Mouse (Mus musculus): ENCODE results near the gene Prrg2.
A peak's percentile ranks its signal among the peaks of the same experiment; 100 is the strongest.

The Prrg2 gene

DNA sequence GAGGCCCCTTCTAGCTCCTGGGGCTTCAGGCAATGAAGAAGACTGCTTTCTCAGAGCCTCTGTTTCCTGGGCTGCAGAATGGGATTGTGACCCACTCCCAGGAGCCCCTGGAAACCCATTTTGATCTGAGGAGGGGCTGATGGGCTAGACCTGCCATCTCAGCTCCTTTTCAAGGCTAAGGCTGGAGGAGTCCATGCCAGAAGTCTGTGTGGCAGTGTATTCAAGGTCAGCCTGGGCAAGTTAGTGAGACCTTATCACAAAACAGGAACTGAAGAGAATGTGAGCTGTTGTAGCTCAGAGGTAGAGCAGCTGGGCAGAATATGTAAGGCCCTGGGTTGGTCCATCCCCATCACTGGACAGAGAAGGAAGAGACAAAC, 5.5 kb downstream of the Prrg2 start:
- DNase-seq, result no peak

- no peak for DNase-seq
These were observed 6.0 kb downstream of the Prrg2 start for GRCm38 (mm10) chr7:45056329-45056971.

DNA sequence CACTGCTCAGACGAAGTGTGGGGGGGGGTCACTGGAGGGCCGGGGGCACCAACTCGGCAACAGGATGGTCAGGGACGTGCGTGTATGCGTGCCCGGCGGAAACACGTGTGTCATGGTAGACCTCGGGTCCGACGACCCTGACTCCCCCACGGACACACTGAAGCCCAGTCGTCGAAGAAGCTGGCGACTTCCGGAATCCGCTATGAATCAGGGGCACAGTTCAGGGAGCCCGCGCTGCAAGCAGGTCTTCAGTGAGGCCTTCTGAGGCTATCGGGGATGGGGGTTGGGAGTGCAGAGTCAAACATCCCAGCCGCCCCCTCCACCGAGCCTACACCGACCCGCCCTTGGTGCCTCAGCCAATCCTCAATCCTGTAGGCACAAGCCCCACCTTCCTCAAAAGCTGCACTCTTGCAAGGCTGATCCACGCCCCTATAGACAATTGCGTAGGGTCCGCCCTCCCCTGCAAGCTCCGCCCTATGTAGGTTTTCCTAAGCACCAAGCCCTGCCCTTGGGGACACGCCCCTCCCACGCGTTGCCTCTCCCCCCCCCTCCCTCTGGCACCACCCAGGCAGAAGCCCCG, 8.5 kb downstream of the Prrg2 start:
- DNase-seq, result peak; percentile 97

GRCm38 (mm10) chr7:45053117-45053930, 9.2 kb downstream of the Prrg2 start:
- peak; percentile 88 for DNase-seq

DNA sequence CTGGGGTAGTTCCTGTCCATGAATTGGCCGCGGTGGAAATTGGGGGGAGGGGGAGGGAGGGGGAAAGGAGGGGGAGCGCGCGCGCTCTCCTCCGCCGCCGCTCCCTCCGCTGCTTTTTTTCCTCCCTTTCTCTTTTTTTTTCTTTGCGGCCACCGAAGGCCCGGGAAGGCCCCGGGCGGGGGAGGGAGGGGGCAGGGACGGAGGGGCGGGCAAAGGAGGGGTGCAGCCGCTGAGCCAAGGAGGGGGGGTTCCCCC, 9.7 kb downstream of the Prrg2 start, which contains the start of gene Prr12:
Gene Prr12 (minus strand): TSS at position 20 of the 255 bp plus-strand sequence.
- DNase-seq, result no peak

- peak; percentile 62 for DNase-seq
These were observed 10.2 kb downstream of the Prrg2 start for GRCm38 (mm10) chr7:45052181-45052861.

- no peak for DNase-seq
These were observed 10.9 kb downstream of the Prrg2 start for GRCm38 (mm10) chr7:45051601-45051974.

- DNase-seq, result peak; percentile 53
These were observed 11.4 kb downstream of the Prrg2 start for GRCm38 (mm10) chr7:45050945-45051600.

GRCm38 (mm10) chr7:45048923-45049657, 13.4 kb downstream of the Prrg2 start:
- no peak for DNase-seq

DNA sequence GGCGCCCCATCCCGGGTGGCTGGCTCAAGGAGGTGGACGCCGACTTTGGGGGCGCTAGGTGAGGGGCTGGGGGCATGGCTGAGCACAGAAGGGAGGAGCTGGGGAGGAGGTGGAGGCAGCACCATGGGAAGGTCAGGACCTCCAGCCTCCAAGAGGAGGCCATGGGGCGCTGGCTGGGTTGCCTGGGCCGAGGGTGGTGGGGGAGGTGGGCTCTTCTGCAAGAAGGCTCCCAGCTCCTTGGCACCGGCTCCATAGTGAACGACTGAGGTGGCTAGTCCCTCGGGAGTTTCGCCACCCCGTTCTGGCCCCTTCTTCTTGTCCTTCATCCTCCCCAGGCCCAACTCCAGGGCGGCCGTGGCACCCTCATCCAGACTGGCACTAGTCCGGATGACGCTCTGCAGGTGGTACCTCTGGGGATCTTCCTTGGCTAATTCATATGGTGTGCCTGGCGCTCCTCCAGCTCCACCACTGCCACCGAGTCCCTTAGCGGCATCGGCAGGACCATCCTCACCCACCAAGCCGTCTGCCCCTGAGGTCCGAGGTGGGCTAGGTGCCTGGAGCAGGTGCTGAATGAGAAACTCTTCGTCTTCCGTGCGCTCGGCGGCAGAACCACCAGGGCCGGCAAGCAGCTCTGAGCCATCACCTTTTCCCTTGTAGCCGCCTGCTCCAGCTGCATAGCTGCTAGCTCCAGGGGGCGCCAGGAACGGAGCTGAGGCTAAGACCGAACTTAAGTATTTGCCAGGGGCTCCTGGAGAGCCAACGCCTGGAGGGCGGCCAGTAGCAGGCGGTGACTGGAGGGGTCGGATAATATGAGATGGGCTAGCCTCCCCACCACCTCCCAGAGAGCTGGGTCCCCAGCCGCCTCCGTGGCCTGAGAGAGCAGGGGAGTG, 14.2 kb downstream of the Prrg2 start:
- DNase-seq, result no peak

- no peak for DNase-seq
These were observed 15.0 kb downstream of the Prrg2 start for GRCm38 (mm10) chr7:45047491-45047890.

- no peak for DNase-seq
These were observed 15.6 kb downstream of the Prrg2 start for GRCm38 (mm10) chr7:45046853-45047350.

DNA sequence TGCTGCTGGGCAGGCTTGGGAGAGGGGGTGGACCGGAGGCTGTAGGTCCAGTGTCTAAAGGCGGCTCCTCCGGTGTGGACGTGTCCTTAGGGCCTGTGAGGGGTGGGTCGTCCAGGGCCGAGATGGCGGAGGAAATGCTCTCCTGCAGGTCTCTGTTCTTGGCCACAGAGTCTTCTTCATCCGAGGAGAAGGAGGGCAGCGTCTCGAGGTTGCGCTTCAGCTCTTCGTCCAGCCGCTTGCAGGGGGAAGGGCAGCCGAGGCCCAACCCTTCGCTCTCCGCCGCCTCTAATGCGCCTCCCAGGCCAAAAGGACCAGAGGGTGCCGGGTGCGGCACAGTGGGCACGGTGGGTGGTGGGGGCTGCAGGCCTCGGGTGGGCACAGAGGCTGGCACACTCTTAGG, 16.7 kb downstream of the Prrg2 start:
- DNase-seq, result no peak

GRCm38 (mm10) chr7:45043307-45043706, 19.2 kb downstream of the Prrg2 start:
- DNase-seq, result no peak

GRCm38 (mm10) chr7:45040851-45041250, 21.6 kb downstream of the Prrg2 start:
- no peak for DNase-seq

- DNase-seq, result no peak
These were observed 24.1 kb downstream of the Prrg2 start for GRCm38 (mm10) chr7:45038411-45038810.

- peak; percentile 84 for DNase-seq
These were observed 24.6 kb downstream of the Prrg2 start for GRCm38 (mm10) chr7:45037720-45038361.

DNA sequence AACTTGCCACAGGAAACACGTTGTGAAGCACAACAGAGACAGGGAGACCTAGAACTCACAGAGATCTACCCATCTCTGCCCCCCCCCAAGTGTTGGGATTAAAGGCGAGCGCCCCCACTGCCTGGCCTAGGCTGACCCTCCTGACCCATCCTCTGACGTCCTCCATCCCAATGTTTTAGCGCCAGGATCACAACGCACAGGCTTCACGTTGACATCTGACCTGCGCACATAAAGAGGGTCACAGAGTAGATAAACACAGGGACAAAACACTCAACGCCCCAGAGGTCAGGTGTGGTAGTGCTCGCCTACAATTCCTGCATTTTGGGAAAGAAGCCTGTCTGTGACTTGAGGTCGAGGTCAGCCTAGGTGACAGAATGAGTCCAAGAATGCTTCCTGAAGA, 25.8 kb downstream of the Prrg2 start:
- DNase-seq, result no peak

- no peak for DNase-seq
These were observed 26.8 kb downstream of the Prrg2 start for GRCm38 (mm10) chr7:45035631-45036030.

GRCm38 (mm10) chr7:45033722-45034359, 28.6 kb downstream of the Prrg2 start:
- no peak for DNase-seq
